Mouse (Mus musculus) telencephalon, adult 2 months (tissue): ENCODE measurements around the gene Lsm14a.

Experiments used
- DNase-seq: peaks from one replicate; pipeline ENCODE4 v3.0.0-alpha.2; 2011; ENCODE audit warnings: low read depth, low spot score

Gene Lsm14a

DNA sequence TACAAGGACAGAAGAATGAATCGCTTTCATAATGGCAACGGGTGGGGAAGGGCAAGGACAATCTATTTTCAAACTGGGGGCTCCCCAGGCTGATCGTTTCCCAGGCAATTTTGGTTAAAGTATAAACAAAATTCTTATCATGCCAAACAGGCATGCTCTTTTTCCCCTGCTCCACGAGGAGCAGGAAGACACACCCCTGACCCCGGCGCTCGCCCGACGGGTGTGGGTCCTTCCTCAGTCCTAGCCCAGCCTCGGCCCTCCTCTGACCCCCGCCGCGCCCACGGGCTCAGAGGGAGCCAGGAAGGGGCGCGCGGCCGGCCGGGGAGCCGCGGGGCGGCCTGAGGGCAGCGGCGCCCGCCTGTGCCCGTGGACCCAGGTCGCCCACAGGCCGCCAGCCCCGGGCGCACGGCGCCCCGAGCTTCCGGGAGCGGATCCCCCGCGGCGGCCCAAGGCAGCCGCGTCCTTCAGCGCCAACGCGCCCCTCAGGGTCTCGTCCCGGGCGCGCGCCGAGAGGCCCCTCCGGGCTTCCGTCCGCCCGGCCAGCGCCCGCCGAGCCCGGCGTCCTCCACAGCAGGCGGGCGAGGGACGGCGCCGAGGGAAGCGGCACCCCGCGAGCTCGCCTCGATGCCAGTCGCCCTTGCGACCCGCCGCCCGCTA lies 80.2 kb downstream of the Lsm14a start:
- no peak for DNase-seq

DNA sequence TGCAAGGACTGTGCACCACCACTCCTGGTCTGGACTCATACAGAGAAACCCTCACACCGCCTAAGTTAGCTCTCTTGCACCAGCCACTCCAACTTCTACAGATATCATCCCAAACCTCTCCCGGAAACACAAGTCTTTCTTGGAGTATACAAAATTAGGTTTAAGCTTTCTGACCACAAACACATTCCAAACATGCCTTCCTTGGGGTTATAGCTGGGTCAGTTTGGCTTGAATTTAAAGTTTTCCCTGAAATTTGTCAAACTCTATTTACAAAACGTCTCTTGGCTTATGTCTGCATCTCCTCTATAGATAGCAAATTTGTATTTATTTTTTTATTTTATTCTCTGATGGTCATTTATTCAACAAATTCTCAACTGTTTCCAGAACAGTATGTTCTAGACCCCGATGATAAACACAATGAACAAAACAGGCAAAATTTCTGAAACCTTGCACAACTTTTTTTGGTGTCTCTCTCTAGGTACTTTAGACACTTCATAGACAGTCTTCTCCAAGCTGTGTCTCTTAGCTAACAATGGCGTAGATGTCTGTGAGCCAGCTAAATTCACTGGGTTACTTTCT lies 83.8 kb downstream of the Lsm14a start:
- no peak for DNase-seq

DNA sequence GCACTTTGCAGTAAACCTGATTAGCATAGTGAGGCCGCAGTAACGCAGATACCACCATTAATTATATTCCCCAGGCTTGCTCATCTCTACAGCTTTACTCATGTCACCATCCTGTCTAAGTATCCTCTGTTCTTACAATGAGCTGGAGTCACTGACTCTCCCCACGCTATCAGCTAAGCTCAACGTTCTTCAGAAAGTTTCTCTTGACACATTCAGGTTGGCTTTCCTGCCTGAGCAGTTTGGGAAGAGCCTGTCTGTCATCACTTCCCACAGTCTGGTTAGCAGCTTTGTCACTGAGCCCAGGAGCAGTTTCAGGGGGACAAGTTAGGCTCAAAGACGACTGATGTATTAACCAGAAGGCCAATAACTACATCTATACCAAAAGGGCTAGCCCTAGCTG lies 84.5 kb downstream of the Lsm14a start:
- DNase-seq = no peak

DNA sequence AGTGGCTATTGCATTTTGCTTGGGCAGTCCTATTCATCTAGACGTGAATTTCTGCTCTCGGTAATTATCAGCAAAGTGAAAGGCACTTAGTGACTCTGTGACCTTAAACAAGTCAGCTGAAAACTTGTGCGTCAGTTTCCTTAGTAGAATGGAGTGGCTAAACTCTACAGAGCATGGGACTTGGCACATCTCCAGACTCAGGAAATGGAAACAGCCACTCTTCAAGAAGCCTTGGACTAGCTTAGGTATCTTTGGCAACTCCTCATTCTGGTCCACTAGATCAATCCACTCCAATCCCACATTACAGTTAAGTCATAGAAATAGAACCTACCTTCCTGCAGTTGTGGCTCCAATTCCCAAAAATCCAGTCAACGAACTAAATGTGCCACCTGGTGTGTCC lies 87.7 kb downstream of the Lsm14a start:
- no peak for DNase-seq

DNA sequence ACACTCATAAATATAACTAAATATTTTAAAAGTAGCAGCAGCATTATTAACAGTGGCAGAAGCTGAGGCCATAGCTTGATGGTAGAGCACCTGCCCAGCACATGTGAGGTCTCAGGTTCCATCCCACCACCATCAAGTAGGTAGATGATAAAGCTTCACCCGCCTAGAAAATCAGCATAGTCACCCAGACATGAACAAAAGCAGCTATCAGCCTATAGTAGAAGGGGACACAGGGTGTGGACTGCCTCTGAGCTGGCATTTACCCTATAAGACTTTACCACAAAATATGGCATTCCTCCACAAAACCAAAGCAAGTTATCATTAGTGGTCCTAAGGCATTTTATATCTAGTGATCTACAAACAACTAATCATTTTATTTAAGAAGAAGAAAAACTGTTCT lies 90.5 kb downstream of the Lsm14a start:
- no peak for DNase-seq

DNA sequence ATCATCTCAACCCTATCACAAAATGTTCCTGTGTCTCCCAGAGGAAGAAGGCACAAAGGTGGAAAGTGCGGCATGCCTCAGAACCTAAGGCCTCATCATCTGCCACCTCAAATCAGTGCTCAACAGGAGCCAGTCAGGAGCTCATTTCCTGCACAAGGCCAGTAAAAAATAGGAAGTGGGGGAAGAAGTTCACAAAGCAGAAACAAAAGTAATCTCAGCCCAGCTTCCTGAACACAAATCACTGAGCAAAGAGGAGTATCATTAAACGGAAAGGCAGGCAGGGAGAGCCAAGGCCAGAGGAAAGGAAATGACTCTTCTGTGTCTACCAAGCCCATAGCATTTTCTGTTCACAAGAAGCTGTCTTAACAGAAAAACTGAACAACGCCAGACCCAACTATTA lies 91.2 kb downstream of the Lsm14a start:
- DNase-seq = no peak

DNA sequence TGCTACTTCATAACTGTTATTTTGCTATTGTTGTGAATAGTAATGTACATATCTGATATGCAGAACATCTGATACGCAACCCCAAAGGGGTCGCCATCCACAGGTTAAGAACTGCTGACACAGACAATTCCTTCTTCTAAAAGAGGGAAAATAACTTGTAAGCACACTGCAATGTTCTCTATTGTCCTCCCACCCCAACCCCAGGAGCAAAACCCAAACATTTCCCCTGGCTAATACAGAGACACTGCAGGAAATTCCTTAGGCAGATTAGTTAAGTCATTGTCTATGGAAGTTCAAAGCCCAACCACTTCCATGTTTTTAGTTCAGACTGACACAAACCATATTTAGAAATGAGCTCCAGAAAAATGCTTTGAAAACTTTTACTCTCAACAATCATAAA lies 94.3 kb downstream of the Lsm14a start:
- DNase-seq = no peak

DNA sequence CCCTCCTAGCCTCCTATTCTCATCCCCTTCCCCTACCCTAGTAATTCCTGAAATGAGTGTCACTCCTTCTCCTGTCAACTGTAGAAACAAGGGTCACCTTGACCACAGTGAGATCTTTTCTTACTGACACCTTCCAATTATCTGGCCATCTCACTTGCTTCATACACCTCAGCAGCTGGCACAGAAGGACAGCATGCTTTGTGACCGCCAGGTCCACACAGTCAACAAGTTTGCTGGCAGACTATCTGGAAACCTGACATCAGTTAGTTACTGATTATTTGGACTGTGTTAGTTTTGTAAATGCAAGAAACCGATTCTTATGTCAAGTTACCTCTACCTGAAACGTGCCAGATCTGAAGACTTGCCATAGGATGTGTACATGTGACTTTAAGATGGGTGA lies 97.0 kb downstream of the Lsm14a start:
- DNase-seq = no peak
